Mouse (Mus musculus): ENCODE measurements around the gene Igdcc4. TPM values are rescaled to one million over a fixed set of nuclear protein-coding genes. Genes with fewer than 3 reads are reported as not detected.

Gene Igdcc4
- polyA plus RNA-seq, 1 experiment from 2014 or later = 15.9 TPM

DNA sequence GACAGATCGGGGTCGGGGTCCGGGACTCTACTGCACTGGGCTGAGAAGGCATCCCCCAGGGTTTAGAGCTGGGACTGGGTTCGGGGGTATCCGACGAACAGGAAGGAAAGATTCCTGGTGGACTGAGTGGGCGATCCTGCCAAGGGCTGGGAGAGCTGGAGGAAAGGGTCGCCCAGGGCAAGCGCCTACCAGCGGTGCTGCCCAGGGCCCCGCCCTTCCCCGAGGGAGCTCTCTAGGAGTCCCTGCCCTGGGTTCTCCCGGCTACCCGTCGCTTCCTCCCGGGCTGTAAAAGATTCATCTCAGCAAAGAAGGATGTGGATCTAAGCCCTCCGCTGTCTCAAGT is 40.7 kb downstream of the Igdcc4 start:
- Histone ChIP-seq H3K4me1 (ENCODE audit: control insufficient read depth, insufficient read depth, low read length) (peaks cover 18% of the 10 kb centered on the region), H3K9me3 (replicated peaks; ENCODE audit: control insufficient read depth, low read length, poor library complexity, severe bottlenecking) (no peaks in the 10 kb centered on the region), H3K4me2 (ENCODE audit: low read length) (peak overlapping the region; percentile 96), H3K27me3 (ENCODE audit: control insufficient read depth, insufficient read depth, low read depth, low read length) (no peaks in the 10 kb centered on the region), H3K4me3 (ENCODE audit: low read depth, low read length) (peak overlapping the region; percentile 93), H3K9ac (ENCODE audit: low read depth, low read length) (peak overlapping the region; percentile 97), H3K36me3 (ENCODE audit: control insufficient read depth, insufficient read depth, low read length) (no peaks in the 10 kb centered on the region), H3K27ac (ENCODE audit: low read length) (peak overlapping the region; percentile 94)
- peak; percentile 53 for ATAC-seq
- under 1% methylated on average over 17 of the region's 17 CpGs for WGBS

DNA sequence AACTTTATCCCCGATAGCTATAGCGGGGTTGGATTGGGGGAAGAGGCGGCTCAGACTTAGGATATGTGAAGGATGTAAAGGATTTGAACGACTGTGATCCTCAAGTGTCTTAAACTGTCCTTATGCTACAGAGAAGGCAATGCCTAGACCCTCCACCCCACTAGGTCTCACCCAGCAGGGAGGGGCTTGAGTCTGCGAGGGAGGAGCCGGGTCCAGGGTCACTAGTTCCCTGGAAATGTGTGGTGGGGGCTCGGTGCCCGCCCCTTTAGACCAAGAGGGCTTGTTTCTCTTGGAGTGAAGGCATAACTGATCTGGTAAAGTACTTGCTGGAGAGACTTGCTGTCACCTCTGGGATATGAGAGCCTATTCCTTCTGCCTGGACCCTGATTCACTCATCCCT is 41.1 kb downstream of the Igdcc4 start:
- Histone ChIP-seq H3K4me1 (ENCODE audit: control insufficient read depth, insufficient read depth, low read length) (peaks cover 18% of the 10 kb centered on the region), H3K9me3 (replicated peaks; ENCODE audit: control insufficient read depth, low read length, poor library complexity, severe bottlenecking) (no peaks in the 10 kb centered on the region), H3K27ac (ENCODE audit: low read length) (peak overlapping the region; percentile 94), H3K4me2 (ENCODE audit: low read length) (peak overlapping the region; percentile 96), H3K9ac (ENCODE audit: low read depth, low read length) (peak overlapping the region; percentile 97), H3K4me3 (ENCODE audit: low read depth, low read length) (peak overlapping the region; percentile 93), H3K27me3 (ENCODE audit: control insufficient read depth, insufficient read depth, low read depth, low read length) (no peaks in the 10 kb centered on the region), H3K36me3 (ENCODE audit: control insufficient read depth, insufficient read depth, low read length) (no peaks in the 10 kb centered on the region)
- ATAC-seq = no peak
- under 1% methylated on average over 8 of the region's 8 CpGs for WGBS

DNA sequence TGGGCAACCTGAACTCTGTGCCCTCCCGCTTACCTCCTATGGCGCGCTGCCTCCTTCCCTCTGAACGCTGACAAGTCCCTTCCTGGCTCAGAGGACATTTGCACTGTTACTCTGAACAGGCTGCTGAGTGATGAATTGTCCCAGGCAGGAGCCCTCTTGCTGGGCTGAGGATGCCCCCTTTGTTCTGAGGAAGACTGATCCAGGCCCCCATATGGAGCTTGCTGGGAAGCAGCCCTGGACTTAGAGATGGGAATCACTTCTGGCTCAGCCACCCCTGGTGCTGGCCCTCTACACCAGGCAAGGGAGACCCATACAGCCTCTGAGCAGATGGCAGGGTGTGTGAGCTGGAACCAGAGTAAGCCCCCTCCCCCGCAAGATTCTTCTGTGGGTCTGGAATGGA is 44.7 kb downstream of the Igdcc4 start:
- H3K27ac ChIP-seq (ENCODE audit: low read length) = no peak overlapping the region
- no peaks in the 10 kb centered on the region for H3K36me3 ChIP-seq (ENCODE audit: control insufficient read depth, insufficient read depth, low read length)
- no peaks in the 10 kb centered on the region for H3K9me3 ChIP-seq (replicated peaks; ENCODE audit: control insufficient read depth, low read length, poor library complexity, severe bottlenecking)
- 38% methylated on average over 5 of the region's 5 CpGs for WGBS
- ATAC-seq = no peak
- no peaks in the 10 kb centered on the region for H3K27me3 ChIP-seq (ENCODE audit: control insufficient read depth, insufficient read depth, low read depth, low read length)
- peaks cover 14% of the 10 kb centered on the region for H3K4me1 ChIP-seq (ENCODE audit: control insufficient read depth, insufficient read depth, low read length)
- no peak overlapping the region for H3K4me2 ChIP-seq (ENCODE audit: low read length)
- H3K4me3 ChIP-seq (ENCODE audit: low read depth, low read length) = no peak overlapping the region
- H3K9ac ChIP-seq (ENCODE audit: low read depth, low read length) = no peak overlapping the region

DNA sequence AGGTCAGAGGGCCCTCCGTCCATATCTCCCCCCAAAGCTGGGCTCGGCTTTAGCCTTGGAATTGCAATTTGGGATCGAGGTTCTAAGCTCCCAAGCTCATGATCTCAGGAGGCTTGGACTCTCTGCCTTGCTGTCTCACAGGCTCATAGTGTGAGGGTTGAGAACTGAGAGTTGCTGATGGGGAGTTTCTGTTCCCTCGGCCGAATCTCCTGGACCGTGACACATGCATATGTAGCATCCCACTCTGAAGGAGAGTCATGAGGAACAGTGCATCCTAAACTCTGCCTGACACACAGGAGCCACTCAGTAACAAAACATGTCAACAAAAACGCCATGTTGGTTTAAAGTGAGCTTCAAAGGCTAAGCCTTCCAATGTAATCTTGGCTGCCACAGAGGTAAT is 47.2 kb downstream of the Igdcc4 start:
- no peaks in the 10 kb centered on the region for H3K9me3 ChIP-seq (replicated peaks; ENCODE audit: control insufficient read depth, low read length, poor library complexity, severe bottlenecking)
- no peak overlapping the region for H3K4me3 ChIP-seq (ENCODE audit: low read depth, low read length)
- peak overlapping the region; percentile 7; the same call in 1 of the 2 replicates for H3K27ac ChIP-seq (ENCODE audit: low read length)
- no peak overlapping the region for H3K9ac ChIP-seq (ENCODE audit: low read depth, low read length)
- no peak overlapping the region for H3K4me2 ChIP-seq (ENCODE audit: low read length)
- ATAC-seq = no peak
- peaks cover 14% of the 10 kb centered on the region; the same call in 1 of the 2 replicates for H3K4me1 ChIP-seq (ENCODE audit: control insufficient read depth, insufficient read depth, low read length)
- 77% methylated on average over 7 of the region's 7 CpGs for WGBS
- no peaks in the 10 kb centered on the region for H3K27me3 ChIP-seq (ENCODE audit: control insufficient read depth, insufficient read depth, low read depth, low read length)
- H3K36me3 ChIP-seq (ENCODE audit: control insufficient read depth, insufficient read depth, low read length) = no peaks in the 10 kb centered on the region

DNA sequence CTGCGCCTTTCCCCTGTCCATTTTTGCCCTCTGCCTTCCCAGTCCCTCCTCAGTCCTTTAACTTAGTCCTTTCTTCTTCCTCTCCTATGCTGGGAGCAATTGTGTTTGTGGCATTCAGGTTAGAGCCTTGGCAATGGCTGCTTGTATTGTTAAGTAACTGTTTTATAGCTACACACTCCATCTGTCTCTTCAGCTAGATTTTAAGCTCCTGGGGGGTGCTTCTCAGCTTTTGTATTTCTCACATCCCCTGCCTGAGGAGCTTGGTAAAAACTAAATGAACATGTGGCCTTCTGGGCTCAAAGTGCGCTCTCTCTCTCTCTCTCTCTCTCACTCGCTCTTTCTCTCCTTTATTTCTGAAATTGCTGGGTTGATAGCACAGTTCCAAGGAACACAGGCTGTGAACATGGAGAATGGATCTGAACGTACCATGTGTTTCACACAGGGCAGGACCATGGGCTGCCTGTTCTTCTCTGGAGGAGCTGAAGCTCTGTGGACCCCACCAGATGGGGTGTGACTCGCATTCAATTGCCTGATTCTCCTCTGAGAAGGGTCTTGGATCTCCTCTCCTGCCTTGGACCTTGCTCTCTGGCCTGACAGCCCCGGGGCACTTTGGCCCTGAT is 51.5 kb downstream of the Igdcc4 start:
- H3K4me1 ChIP-seq (ENCODE audit: control insufficient read depth, insufficient read depth, low read length) = peaks cover 25% of the 10 kb centered on the region
- no peak overlapping the region for H3K4me3 ChIP-seq (ENCODE audit: low read depth, low read length)
- H3K27ac ChIP-seq (ENCODE audit: low read length) = peak overlapping the region; percentile 70
- no peaks in the 10 kb centered on the region for H3K27me3 ChIP-seq (ENCODE audit: control insufficient read depth, insufficient read depth, low read depth, low read length)
- no peak overlapping the region for H3K4me2 ChIP-seq (ENCODE audit: low read length)
- WGBS = 11% methylated on average over 6 of the region's 6 CpGs
- peak; percentile 75; the same call in 1 of the 2 replicates for ATAC-seq
- H3K9me3 ChIP-seq (replicated peaks; ENCODE audit: control insufficient read depth, low read length, poor library complexity, severe bottlenecking) = no peaks in the 10 kb centered on the region
- no peaks in the 10 kb centered on the region for H3K36me3 ChIP-seq (ENCODE audit: control insufficient read depth, insufficient read depth, low read length)
- H3K9ac ChIP-seq (ENCODE audit: low read depth, low read length) = 0 out of 2 replicates have a peak overlapping the region, but pooled peaks have one; percentile 32

DNA sequence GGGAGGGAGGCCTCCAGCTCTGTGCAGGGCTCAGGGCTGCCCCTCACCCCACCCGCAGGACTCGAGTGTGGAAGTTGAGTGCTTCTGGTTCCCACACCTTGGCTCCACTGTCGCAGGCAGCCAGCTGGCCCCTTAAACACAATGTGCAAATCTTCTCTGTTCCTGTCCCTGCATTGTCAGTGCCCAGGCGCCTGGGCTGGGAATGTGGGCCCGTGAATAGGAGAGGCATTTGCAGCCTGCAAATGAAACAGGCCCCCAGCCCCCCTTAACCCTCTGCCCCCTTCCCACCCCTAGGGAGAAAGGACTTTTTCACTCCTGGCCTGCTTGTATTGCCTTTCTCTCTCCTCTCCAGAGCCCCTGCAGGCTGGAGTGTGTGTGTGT is 52.0 kb downstream of the Igdcc4 start:
- H3K4me2 ChIP-seq (ENCODE audit: low read length) = no peak overlapping the region
- ATAC-seq = peak; percentile 77
- no peaks in the 10 kb centered on the region for H3K9me3 ChIP-seq (replicated peaks; ENCODE audit: control insufficient read depth, low read length, poor library complexity, severe bottlenecking)
- H3K4me3 ChIP-seq (ENCODE audit: low read depth, low read length) = no peak overlapping the region
- peak overlapping the region; percentile 70 for H3K27ac ChIP-seq (ENCODE audit: low read length)
- H3K36me3 ChIP-seq (ENCODE audit: control insufficient read depth, insufficient read depth, low read length) = no peaks in the 10 kb centered on the region
- peaks cover 25% of the 10 kb centered on the region for H3K4me1 ChIP-seq (ENCODE audit: control insufficient read depth, insufficient read depth, low read length)
- H3K9ac ChIP-seq (ENCODE audit: low read depth, low read length) = 0 out of 2 replicates have a peak overlapping the region, but pooled peaks have one; percentile 32
- 3% methylated on average over 5 of the region's 5 CpGs for WGBS
- no peaks in the 10 kb centered on the region for H3K27me3 ChIP-seq (ENCODE audit: control insufficient read depth, insufficient read depth, low read depth, low read length)

DNA sequence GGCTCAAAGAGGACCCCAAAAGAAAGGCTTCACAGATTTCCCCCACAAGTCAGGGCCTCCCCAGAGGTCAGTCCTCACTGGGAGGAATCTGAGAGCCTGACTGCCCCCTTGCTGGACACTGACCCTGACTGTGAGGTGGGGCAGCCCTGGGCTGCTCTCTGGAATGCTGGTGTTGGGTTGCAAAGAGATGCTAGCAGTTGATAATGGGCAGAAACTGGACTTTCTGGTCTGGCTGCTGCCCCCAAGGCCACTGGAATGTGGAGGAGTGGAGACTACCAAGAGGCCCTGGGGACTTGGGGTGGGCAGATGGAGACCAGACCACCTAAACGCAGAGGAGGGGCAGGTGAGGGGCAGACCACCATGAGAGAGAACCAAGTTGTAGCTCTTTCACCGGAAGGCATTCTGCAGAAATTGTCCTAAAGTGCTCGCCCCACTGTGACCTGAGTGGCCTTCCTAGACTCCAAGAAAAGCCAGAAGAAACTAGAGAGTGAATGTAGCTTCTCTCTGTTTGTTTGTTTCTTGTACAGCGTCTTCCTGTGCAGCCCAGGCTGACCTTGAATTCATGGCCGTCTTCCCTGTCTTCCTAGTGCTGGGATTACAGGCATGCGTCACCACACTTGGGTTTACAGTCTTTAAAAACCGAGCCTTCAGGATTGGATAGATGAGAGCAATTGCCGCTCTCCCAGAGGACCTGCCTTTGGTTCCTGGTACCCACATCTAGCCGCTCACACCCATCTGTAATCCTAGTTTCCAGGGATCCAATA is 53.6 kb downstream of the Igdcc4 start:
- 66% methylated on average over 9 of the region's 9 CpGs for WGBS
- H3K27ac ChIP-seq (ENCODE audit: low read length) = no peak overlapping the region
- no peaks in the 10 kb centered on the region for H3K27me3 ChIP-seq (ENCODE audit: control insufficient read depth, insufficient read depth, low read depth, low read length)
- H3K4me2 ChIP-seq (ENCODE audit: low read length) = no peak overlapping the region
- H3K9ac ChIP-seq (ENCODE audit: low read depth, low read length) = no peak overlapping the region
- no peaks in the 10 kb centered on the region for H3K9me3 ChIP-seq (replicated peaks; ENCODE audit: control insufficient read depth, low read length, poor library complexity, severe bottlenecking)
- no peak overlapping the region for H3K4me3 ChIP-seq (ENCODE audit: low read depth, low read length)
- no peaks in the 10 kb centered on the region for H3K36me3 ChIP-seq (ENCODE audit: control insufficient read depth, insufficient read depth, low read length)
- no peak for ATAC-seq
- H3K4me1 ChIP-seq (ENCODE audit: control insufficient read depth, insufficient read depth, low read length) = peaks cover 28% of the 10 kb centered on the region

DNA sequence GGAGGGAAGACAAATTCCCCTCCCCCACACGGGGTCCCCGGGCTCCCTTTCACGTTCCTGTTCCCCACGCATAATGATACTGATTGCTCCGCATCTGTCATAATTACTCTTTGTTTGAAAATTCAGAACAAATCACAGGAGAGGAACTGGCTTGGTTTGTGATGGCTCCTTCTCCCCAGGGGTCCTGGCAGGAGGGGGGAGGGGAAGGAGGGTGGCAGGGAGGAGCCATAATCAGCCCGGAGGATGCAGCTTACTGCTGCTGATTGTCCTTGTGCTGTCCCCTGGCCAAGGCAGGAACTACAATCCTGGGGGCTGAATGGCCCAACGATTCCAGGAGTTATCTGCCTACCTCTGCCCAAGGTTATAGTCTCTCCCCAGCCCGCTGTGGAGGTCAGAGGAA is 55.3 kb downstream of the Igdcc4 start:
- H3K4me1 ChIP-seq (ENCODE audit: control insufficient read depth, insufficient read depth, low read length) = peaks cover 38% of the 10 kb centered on the region
- no peaks in the 10 kb centered on the region for H3K36me3 ChIP-seq (ENCODE audit: control insufficient read depth, insufficient read depth, low read length)
- no peaks in the 10 kb centered on the region for H3K9me3 ChIP-seq (replicated peaks; ENCODE audit: control insufficient read depth, low read length, poor library complexity, severe bottlenecking)
- no peak overlapping the region for H3K4me3 ChIP-seq (ENCODE audit: low read depth, low read length)
- H3K27me3 ChIP-seq (ENCODE audit: control insufficient read depth, insufficient read depth, low read depth, low read length) = no peaks in the 10 kb centered on the region
- H3K9ac ChIP-seq (ENCODE audit: low read depth, low read length) = no peak overlapping the region
- 4% methylated on average over 8 of the region's 8 CpGs for WGBS
- no peak for ATAC-seq
- no peak overlapping the region for H3K27ac ChIP-seq (ENCODE audit: low read length)
- peak overlapping the region; percentile 37 for H3K4me2 ChIP-seq (ENCODE audit: low read length)

DNA sequence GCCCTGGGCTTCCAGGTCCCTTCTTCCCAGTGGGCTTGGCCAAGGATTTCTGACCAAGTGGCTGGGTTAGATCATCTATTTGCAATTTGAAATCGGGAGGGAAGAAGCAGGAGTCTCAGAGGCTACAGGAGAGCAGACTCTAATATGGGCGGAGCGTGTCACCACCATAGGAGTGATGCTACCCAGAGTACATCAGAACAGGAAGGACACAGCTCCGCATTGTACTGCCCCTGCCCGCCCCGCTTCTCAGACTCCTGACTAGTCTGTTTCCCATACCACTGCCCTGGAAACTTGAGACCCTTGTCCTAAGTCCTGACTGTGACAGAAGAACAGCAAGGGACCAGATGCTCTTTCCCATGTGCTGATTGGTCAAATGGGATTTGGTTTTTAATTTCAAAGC is 56.3 kb downstream of the Igdcc4 start:
- H3K9me3 ChIP-seq (replicated peaks; ENCODE audit: control insufficient read depth, low read length, poor library complexity, severe bottlenecking) = no peaks in the 10 kb centered on the region
- 44% methylated on average over 6 of the region's 6 CpGs for WGBS
- no peak for ATAC-seq
- H3K9ac ChIP-seq (ENCODE audit: low read depth, low read length) = no peak overlapping the region
- peaks cover 46% of the 10 kb centered on the region for H3K4me1 ChIP-seq (ENCODE audit: control insufficient read depth, insufficient read depth, low read length)
- no peak overlapping the region for H3K27ac ChIP-seq (ENCODE audit: low read length)
- H3K4me2 ChIP-seq (ENCODE audit: low read length) = no peak overlapping the region
- no peaks in the 10 kb centered on the region for H3K27me3 ChIP-seq (ENCODE audit: control insufficient read depth, insufficient read depth, low read depth, low read length)
- no peak overlapping the region for H3K4me3 ChIP-seq (ENCODE audit: low read depth, low read length)
- H3K36me3 ChIP-seq (ENCODE audit: control insufficient read depth, insufficient read depth, low read length) = no peaks in the 10 kb centered on the region

All from midbrain, embryonic 16.5 days (tissue).